ENCODE assay signal across 19 mouse cellular contexts in genomic region chr11:12350986-12351546, GRCm38 (mm10).
DNase-seq lines count a peak whose midpoint lies in the region; ATAC-seq and TF ChIP-seq lines count a peak whose summit lies in the region.
"Had no signal": no experiment of that assay in that cellular context is flagged by ENCODE, and none has a peak within 500 bp of the region (broad histone marks: within the 10 kb centered on the region; RNA-seq: fewer than 3 reads in every experiment).

No protein-coding gene starts in this region.

- no peak overlapping the region for H3K4me2 ChIP-seq in hindbrain, embryonic 13.5 days
- no peak overlapping the region for H3K4me2 ChIP-seq in limb, embryonic 11.5 days (ENCODE audit: low read depth, severe bottlenecking)
- H3K4me2 ChIP-seq in embryonic facial prominence, embryonic 15.5 days (replicated peaks), result no peak overlapping the region
- no peak overlapping the region for H3K4me2 ChIP-seq in midbrain, postnatal 0 days (ENCODE audit: low read depth, low read length, poor library complexity, severe bottlenecking)
- H3K4me2 ChIP-seq: liver, embryonic 15.5 days; stomach, embryonic 15.5 days had no signal

- H3K36me3 ChIP-seq in hindbrain, embryonic 13.5 days, result no peaks in the 10 kb centered on the region
- H3K36me3 ChIP-seq in hindbrain, embryonic 10.5 days, result no peaks in the 10 kb centered on the region
- no peaks in the 10 kb centered on the region for H3K36me3 ChIP-seq in limb, embryonic 11.5 days (ENCODE audit: control insufficient read depth, insufficient read depth, low read length)
- H3K36me3 ChIP-seq in limb, embryonic 10.5 days, result no peaks in the 10 kb centered on the region
- H3K36me3 ChIP-seq in embryonic facial prominence, embryonic 15.5 days, result no peaks in the 10 kb centered on the region
- H3K36me3 ChIP-seq in midbrain, postnatal 0 days (ENCODE audit: insufficient read depth, low read length), result no peaks in the 10 kb centered on the region
- H3K36me3 ChIP-seq: liver, embryonic 15.5 days; stomach, embryonic 15.5 days had no signal

- no peaks in the 10 kb centered on the region; the same call in 1 of the 2 replicates for H3K4me1 ChIP-seq in hindbrain, embryonic 13.5 days (replicated peaks)
- no peaks in the 10 kb centered on the region for H3K4me1 ChIP-seq in hindbrain, embryonic 10.5 days (replicated peaks)
- no peaks in the 10 kb centered on the region for H3K4me1 ChIP-seq in limb, embryonic 11.5 days (ENCODE audit: control insufficient read depth, insufficient read depth, low read length)
- peaks cover 5% of the 10 kb centered on the region; the same call in 1 of the 2 replicates for H3K4me1 ChIP-seq in limb, embryonic 10.5 days
- no peaks in the 10 kb centered on the region for H3K4me1 ChIP-seq in embryonic facial prominence, embryonic 15.5 days
- peaks cover 8% of the 10 kb centered on the region; the same call in 1 of the 2 replicates for H3K4me1 ChIP-seq in midbrain, postnatal 0 days (ENCODE audit: insufficient read depth, low read length)
- H3K4me1 ChIP-seq: liver, embryonic 15.5 days; stomach, embryonic 15.5 days had no signal

- no peak for ATAC-seq in hindbrain, embryonic 13.5 days (ENCODE audit: low FRiP score)
- peak; percentile 21; the same call in 1 of the 2 replicates for ATAC-seq in limb, embryonic 11.5 days (ENCODE audit: insufficient number of reproducible peaks, low FRiP score, low TSS enrichment, low read depth)
- no peak for ATAC-seq in embryonic facial prominence, embryonic 15.5 days (ENCODE audit: insufficient number of reproducible peaks, low FRiP score, low TSS enrichment, low read depth)
- ATAC-seq in midbrain, postnatal 0 days (ENCODE audit: low FRiP score), result no peak
- ATAC-seq: forebrain, embryonic 14.5 days; inflammation-experienced regulatory T-cells, adult 6 months; lung, postnatal 0 days; Patski had no signal

- H3K9me3 ChIP-seq in hindbrain, embryonic 13.5 days, result no peaks in the 10 kb centered on the region
- H3K9me3 ChIP-seq in hindbrain, embryonic 10.5 days, result no peaks in the 10 kb centered on the region
- H3K9me3 ChIP-seq in limb, embryonic 11.5 days (ENCODE audit: control insufficient read depth, low read length), result no peaks in the 10 kb centered on the region
- no peaks in the 10 kb centered on the region for H3K9me3 ChIP-seq in limb, embryonic 10.5 days (replicated peaks)
- H3K9me3 ChIP-seq in embryonic facial prominence, embryonic 15.5 days (replicated peaks), result no peaks in the 10 kb centered on the region
- H3K9me3 ChIP-seq in midbrain, postnatal 0 days (ENCODE audit: low read length), result no peaks in the 10 kb centered on the region
- H3K9me3 ChIP-seq: liver, embryonic 15.5 days; stomach, embryonic 15.5 days had no signal

- no peaks in the 10 kb centered on the region for H3K27me3 ChIP-seq in hindbrain, embryonic 13.5 days
- H3K27me3 ChIP-seq in hindbrain, embryonic 10.5 days (ENCODE audit: insufficient read depth, poor library complexity, severe bottlenecking), result no peaks in the 10 kb centered on the region
- no peaks in the 10 kb centered on the region for H3K27me3 ChIP-seq in limb, embryonic 11.5 days (ENCODE audit: control insufficient read depth, insufficient read depth, low read length)
- H3K27me3 ChIP-seq in limb, embryonic 10.5 days (ENCODE audit: low read depth, poor library complexity, severe bottlenecking), result no peaks in the 10 kb centered on the region
- H3K27me3 ChIP-seq in embryonic facial prominence, embryonic 15.5 days, result no peaks in the 10 kb centered on the region
- H3K27me3 ChIP-seq in midbrain, postnatal 0 days (ENCODE audit: insufficient read depth, low read length), result no peaks in the 10 kb centered on the region
- H3K27me3 ChIP-seq: liver, embryonic 15.5 days; Patski; stomach, embryonic 15.5 days had no signal

- H3K4me3 ChIP-seq in hindbrain, embryonic 13.5 days, result no peak overlapping the region
- no peak overlapping the region for H3K4me3 ChIP-seq in hindbrain, embryonic 10.5 days
- H3K4me3 ChIP-seq in limb, embryonic 11.5 days (ENCODE audit: low read depth, low read length), result no peak overlapping the region
- no peak overlapping the region for H3K4me3 ChIP-seq in limb, embryonic 10.5 days
- no peak overlapping the region for H3K4me3 ChIP-seq in embryonic facial prominence, embryonic 15.5 days (replicated peaks)
- no peak overlapping the region for H3K4me3 ChIP-seq in midbrain, postnatal 0 days (ENCODE audit: low read depth, low read length)
- H3K4me3 ChIP-seq: heart, adult 2 months; liver, embryonic 15.5 days; stomach, embryonic 15.5 days had no signal

- 0 out of 2 replicates have a peak overlapping the region, but pooled peaks have one; percentile 15 for H3K27ac ChIP-seq in hindbrain, embryonic 13.5 days
- H3K27ac ChIP-seq in hindbrain, embryonic 10.5 days, result no peak overlapping the region
- no peak overlapping the region for H3K27ac ChIP-seq in limb, embryonic 11.5 days (replicated peaks; ENCODE audit: low read depth, low read length)
- no peak overlapping the region for H3K27ac ChIP-seq in limb, embryonic 10.5 days
- H3K27ac ChIP-seq in embryonic facial prominence, embryonic 15.5 days (replicated peaks), result peak overlapping the region; percentile 11; the same call in 1 of the 2 replicates
- H3K27ac ChIP-seq in midbrain, postnatal 0 days (ENCODE audit: low read depth, low read length), result peak overlapping the region; percentile 70
- H3K27ac ChIP-seq: heart, adult 2 months; liver, embryonic 15.5 days; stomach, embryonic 15.5 days had no signal

- no peak for DNase-seq in hindbrain, embryonic 10.5 days (ENCODE audit: low spot score)
- no peak for DNase-seq in limb, embryonic 11.5 days (ENCODE audit: low spot score)
- no peak for DNase-seq in limb, embryonic 10.5 days (ENCODE audit: low spot score)
- DNase-seq in midbrain, postnatal 0 days (ENCODE audit: low spot score), result no peak
- no peak for DNase-seq in B cell, adult 2 months
- DNase-seq in cerebellum, postnatal 14 days, result no peak
- DNase-seq: adrenal gland, postnatal 25 days; cerebellum, adult 8-10 months; heart, adult 2 months; spleen, adult 18-20 months; thymus, postnatal 25 days had no signal

- 56% methylated on average over 3 of the region's 3 CpGs for WGBS in hindbrain, embryonic 13.5 days
- 67% methylated on average over 3 of the region's 3 CpGs for WGBS in hindbrain, embryonic 10.5 days
- WGBS in limb, embryonic 11.5 days, result 39% methylated on average over 3 of the region's 3 CpGs
- 46% methylated on average over 3 of the region's 3 CpGs for whole genome bisulfite sequencing in limb, embryonic 10.5 days
- 45% methylated on average over 3 of the region's 3 CpGs for WGBS in embryonic facial prominence, embryonic 15.5 days
- WGBS in midbrain, postnatal 0 days, result 50% methylated on average over 3 of the region's 3 CpGs

- TF ChIP-seq CTCF in midbrain, postnatal 0 days (IDR thresholded peaks at IDR 0.05), result no peak

- no peak overlapping the region for H3K9ac ChIP-seq in hindbrain, embryonic 13.5 days
- H3K9ac ChIP-seq in limb, embryonic 11.5 days (ENCODE audit: low read length), result no peak overlapping the region
- H3K9ac ChIP-seq in embryonic facial prominence, embryonic 15.5 days, result no peak overlapping the region
- no peak overlapping the region for H3K9ac ChIP-seq in midbrain, postnatal 0 days (replicated peaks; ENCODE audit: low read length, poor library complexity, severe bottlenecking)
- H3K9ac ChIP-seq: liver, embryonic 15.5 days; stomach, embryonic 15.5 days had no signal

Comparison
In these comparisons a context has a peak if more than half of its experiments do, and no peak if none do; other contexts are left out.
1. H3K27ac ChIP-seq: peak in hindbrain, embryonic 13.5 days (single experiment), embryonic facial prominence, embryonic 15.5 days (single experiment) and midbrain, postnatal 0 days (single experiment); none in hindbrain, embryonic 10.5 days (single experiment), limb, embryonic 11.5 days (single experiment) and limb, embryonic 10.5 days (single experiment).